Mouse (Mus musculus) brain, embryonic 18.5 days (tissue): Measurements from ENCODE around the gene Tuba1c.
A peak's percentile ranks its signal among the peaks of the same experiment; 100 is the strongest.
"Not testable (repeated sequence)": the region's sequence is repeated elsewhere in the genome, so short reads cannot be mapped to it uniquely, and the experiment has no call there.

Experiments used
- DNase-seq: peaks from one replicate; pipeline ENCODE4 v3.0.0-alpha.2; 2012; ENCODE audit warnings: low read depth, low spot score

Tuba1c gene

DNA sequence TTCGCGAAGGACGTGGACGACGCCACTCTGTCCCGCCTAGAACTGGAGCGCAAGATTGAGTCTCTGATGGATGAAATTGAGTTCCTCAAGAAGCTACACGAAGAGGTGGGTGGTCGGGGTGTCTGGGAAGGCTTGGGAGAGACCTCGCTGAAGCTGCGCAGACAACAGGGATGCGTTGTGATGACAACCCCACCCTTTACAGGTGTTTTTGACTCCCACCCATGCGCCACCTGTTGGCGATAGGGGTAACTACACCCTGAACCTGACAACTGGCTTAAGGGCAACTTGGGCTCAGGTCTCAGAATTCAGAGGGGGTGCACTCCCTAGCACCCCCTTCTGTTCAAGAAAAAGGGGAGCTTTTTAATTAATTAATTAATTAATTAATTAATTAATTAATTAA lies 26.6 kb downstream of the Tuba1c start:
- no peak for DNase-seq

DNA sequence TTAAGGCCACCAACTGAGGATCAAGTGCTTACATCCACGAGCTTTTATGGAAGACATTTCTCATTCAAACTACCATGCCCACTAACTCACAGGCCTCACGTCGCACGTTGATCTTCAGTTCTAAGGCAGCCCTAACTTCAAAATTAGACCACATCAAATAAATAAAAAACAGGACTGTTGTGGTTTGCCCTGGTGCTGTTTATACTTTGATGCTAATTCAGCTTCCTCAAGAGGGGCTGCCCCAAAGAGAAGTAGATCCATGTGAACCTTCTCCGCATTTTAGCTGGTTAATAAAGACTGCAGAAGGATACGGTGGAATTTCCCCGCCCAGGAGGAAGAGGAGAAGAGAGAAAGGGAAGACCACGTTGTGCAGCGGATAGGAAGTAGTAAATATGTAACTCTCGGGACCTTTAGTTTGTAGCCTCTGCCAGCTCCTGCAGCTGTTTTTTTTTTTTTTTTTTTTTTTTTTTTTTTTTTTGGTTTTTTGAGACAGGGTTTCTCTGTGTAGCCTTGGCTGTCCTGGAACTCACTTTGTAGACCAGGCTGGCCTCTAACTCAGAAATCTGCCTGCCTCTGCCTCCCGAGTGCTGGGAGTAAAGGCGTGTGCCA lies 36.0 kb downstream of the Tuba1c start:
- no peak for DNase-seq

DNA sequence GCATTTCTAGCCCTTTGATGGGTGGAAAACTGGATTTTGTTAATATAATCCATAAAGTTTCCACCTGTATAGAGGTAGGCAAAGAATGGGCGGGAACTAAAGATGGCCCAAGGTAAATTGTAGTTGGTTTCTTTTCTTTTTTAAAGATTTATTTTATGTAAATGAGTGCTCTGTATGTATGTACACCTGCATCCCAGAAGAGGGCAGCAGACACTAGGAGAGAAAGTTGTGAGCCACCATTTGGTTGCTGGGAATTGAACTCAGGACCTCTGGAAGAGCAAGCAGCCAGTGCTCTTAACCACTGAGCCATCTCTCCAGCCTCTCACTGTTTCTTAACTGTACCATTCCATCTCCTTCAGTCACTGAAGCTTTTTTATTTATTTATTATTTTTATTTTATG lies 42.3 kb downstream of the Tuba1c start:
- DNase-seq, result no peak

DNA sequence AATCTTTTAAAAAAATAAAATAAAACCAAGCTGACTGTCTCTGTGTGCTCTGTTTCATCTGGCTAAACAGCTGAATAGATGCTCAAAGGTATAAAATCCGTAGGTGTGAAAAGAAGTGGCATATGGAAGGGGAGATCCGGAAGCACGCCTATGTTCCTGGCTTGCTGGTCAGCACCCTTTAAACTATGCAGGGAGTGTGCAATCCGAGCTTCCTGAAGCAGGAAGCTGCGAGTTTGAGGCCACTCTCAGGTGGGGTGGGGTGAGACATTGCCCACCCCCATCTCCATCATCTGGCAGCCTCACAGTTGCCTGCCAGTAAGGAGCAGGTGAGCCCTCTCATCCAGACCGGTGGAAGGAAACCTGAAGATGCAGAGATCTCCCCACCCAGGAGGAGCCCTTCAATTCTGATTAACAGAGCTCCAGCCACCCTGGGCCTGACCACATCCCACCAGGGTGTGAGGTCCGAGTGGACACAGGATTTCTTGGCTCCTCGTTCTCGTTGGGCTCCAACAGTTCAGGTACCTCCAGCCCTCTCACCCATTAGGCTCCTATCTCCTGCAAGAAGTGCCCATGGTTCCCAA lies 44.4 kb downstream of the Tuba1c start, which contains the start of gene Troap:
Troap (plus strand) TSS at position 557 of the 581 bp plus-strand sequence.
- no peak for DNase-seq

DNA sequence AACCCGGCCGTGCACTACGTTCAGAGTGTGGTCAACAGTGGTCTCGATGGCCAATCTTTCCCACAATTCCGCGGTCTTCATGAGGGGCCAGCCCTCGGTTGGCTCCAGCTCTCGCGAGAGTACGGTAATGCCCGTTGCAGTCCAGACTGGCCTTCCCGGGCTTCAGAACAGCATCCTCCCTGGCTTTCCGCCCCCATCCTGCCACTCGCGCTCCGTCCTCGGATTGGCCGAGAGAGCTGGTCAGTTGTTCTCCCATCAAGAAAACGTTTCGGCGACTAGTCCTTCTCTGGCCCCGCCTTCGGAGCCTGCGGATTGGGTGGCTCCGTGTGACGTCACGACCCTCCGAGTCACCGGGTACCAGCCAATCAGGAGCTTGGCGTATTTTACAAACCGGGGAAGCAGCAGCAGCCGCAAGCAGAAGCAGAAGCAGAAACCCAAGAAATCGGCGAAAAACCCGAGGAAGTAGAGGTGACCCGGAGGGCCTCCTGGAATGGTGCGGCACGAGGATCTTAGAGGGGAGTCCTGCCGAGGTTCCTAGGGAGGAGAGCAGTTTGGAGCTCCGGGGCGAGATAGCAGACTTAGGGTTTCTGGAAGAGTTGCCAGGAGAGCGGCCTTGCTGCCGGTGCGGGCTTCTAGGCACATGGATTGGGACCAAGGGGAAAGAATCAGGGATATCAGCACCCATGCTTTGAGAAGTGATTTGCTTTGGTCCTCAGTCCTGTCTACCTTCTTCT lies 45.1 kb downstream of the Tuba1c start:
- peak; percentile 94 for DNase-seq

DNA sequence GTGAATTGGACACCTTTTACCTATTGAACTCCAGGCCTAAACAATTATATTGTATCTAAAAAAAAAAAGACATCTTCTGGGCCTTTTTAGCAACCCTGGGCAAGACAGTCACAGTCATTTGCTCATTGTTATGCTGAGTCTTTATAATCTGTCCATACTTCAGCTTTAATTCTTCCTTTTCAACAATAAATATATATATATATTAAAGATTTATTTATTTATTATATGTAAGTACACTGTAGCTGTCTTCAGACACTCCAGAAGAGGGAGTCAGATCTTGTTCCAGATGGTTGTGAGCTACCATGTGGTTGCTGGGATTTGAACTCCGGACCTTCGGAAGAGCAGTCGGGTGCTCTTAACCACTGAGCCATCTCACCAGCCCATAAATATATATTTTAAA lies 46.3 kb downstream of the Tuba1c start:
- not testable (repeated sequence) for DNase-seq

DNA sequence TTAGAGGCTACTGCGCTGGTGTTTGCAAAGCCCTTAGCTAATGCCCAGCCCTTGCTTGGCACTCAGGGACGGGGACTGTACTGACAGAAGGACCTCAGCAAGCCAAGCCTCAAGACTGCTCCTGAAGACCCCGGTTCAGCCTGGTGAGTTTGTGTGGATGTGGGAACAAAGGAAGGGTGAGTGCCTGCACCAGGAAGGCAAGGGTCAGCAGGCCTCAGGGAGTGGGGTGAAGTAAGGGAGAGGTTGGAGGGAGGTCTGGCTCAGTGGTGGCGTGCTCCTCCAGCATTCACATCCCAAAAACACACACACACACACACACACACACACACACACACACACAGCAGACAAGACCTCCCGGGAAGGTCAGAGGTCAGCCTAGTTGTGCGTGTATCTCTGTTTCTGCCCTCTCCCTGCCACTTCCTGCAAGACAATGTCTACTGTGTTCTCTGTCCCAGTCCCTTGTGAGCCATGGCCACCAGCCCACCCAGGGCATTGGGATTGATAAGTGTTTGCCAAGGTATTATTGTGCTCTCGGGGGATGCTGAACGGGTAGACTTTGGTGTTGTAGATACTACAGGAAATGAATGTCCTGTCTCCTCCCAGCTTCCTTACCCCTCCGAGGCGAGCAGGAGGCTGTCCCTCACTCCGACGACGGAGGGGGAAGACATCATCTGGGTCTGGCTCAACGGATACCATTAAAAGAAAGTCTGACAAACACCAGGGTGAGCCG lies 48.7 kb downstream of the Tuba1c start:
- no peak for DNase-seq

DNA sequence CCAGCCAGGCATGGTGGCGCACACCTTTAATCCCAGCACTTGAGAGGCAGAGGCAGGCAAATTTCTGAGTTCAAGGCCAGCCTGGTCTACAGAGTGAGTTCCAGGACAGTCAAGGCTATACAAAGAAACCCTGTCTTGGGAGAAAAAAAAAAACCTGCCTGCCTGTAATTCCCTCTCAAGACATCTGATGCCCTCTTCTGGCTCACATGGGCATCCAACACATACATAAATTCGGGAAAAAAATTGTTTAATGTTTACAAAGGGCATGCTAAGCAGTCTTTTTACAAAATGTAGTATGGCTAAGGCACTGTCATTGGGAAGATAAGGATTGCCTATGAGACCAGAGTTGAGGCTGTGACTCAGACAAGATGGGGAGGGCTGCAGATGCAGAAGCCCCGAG lies 50.1 kb downstream of the Tuba1c start:
- no peak for DNase-seq

DNA sequence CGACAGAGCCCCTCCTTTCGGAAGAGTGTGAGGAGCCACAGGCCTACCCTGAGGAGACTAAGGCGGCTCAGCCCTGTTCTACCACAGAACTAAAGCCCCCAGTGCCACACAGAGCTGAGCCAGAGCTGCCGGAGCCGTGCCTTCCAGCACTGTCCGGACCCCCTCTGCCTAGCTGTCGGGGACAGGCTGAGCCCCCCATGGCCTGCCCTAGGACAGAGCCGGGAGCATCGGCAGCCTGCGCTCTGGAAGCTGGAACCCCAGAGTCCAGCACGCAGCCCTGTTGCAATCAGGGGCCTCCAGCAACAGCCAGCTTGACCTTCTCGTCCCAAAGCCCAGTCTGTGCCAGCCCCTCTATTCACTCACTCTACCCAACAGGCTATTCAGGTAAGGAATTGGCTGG lies 52.6 kb downstream of the Tuba1c start:
- no peak for DNase-seq

DNA sequence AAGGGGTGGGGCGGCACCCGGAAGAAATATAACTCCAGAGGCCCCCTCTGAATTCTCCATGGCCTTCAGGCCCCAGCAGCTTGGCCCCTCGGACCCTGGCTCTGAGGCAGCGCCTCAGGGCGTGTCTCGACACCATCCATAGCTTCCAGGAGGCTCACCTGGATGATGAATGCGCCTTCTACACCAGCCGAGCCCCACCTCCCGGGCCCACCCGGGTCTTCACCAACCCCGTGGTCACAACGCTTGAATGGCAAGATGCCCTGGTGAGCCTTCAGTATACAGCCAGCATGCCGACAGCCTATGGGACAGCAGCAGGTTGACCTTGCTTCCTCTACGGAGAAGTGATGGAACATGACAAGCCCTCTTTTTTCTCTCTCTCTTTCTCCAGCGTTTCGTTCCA lies 53.1 kb downstream of the Tuba1c start:
- DNase-seq, result no peak

DNA sequence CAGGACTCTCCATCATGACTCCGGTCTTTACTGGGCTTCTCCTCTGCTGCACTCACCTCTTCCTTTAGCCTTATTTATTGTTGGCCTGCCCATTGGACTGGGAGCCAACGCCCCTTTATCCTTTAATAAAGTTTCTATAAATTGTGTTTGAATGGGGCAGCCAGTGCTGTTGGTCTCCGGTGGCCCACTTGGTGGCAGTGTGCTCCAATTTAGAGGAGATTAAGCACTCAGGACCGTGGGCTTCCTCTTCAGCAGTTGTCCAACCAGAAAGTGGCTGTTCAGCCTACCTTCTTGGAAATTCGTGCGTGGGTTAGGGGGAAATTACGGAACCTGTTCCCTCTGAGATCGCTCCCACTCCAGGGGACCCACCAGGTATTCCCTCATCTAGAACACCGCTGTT lies 53.6 kb downstream of the Tuba1c start:
- DNase-seq, result no peak

DNA sequence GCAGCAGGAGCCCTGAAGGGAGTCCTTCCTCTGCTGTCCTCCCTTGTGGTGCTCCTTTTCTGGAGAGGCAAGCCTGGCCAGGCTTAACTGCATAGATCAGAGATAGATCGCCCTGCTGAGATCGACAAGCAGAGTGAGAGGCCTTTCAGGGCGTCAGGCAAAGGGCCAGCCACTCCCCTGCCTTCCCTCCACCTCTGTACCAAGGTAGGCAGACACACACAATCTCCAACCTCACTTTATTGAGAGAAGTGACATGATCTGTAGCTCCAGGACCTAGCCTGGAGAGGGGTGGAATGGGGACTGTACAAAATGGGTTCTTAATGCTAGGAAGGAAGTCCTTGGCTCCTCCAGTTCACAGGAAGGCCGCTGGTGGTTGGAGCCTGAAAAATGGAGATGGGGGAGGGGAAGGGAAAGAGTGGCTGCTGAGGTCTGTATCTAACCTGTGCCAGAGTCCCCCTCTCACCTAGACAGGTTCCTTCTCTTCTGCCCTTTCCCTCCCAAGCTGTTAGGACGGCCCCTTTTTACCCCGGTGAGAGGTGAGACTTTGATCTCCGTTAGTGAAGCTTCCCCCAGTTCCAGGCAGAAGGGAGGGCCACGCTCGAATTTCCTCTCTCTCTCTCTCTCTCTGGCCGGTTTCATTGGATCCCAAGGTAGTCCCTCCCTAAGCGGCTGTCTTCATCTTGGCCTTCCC lies 54.3 kb downstream of the Tuba1c start:
- DNase-seq, result no peak

DNA sequence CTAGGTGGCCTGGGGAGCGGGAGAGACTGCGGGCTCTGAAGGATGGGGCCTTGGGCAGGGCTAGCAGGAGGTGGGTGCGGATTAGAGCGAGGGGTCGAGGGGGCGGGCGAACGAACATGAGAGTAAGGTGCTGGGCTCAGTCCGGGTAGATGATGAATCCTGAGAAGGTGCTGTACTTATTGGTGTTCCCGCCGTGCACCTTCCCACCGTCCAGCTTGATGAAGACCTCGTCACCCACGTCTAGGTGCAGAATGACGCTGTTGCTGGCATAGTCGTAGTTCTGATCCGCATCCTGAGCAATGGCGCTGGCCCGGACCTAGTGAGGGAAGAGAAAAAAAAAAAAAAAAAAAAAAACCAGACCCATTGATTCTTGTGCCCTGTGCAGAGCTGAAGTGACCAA lies 54.9 kb downstream of the Tuba1c start:
- no peak for DNase-seq

DNA sequence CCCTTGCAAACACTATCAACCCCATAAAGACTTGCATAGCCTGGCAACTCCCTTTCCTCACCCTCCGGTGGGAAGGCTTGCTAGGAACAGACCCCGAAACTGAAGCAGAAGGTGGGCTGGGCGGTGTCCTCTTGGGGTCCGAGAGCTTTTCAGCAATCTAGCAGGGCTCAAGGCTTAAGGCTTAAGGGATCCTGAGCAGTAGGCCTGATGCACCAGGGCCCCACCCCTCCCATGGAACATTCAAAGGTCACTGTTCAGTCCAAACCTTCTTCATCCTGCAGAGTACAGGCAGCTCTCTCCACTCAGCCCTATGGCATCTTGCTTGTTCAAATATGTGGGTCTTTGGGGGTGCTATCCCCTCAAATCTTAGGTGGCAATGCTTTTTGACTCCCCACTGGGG lies 56.3 kb downstream of the Tuba1c start:
- DNase-seq, result no peak

DNA sequence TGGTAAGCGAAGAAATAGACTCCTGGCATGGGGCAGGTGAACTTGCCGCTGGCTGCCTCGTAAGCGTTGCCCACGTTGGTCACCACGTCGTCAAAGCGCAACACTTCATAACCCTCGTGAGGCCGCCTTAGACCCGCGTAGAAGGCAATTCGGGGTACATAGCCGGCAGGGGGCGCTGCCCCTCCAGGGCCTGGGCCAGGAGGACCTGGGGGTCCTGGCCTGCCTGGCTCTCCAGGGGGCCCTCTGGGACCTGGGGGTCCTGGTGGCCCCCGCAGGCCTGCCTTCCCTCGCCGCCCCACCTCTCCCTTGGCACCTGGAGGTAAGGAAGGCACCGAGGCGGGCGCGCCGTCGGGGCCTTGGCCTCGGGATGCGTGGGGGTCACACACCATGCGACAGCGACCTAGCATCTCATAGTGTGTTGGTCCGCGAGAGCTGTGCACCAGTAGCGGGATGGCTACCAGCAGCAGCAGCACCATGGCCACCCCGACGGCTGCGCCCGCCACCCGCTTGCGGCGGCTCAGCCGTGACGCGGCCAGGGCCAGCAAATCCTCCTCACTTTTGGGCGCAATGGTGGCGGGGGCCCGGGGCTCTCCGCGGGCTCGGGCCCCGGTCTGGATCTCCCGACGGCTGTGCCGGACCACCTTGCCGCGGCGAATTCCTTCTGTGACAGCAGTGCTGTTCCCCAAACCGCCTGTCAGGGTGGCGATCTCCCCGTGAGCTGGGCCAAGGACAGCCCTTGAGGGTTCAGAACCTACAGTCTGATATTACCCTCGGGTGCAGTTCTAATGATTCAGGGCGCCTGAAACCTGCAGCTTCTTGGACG lies 57.8 kb downstream of the Tuba1c start, which contains the start of gene C1ql4:
C1ql4 (minus strand) TSS at position 565 of the 823 bp plus-strand sequence.
- DNase-seq, result no peak
